Mouse (Mus musculus): ENCODE results near the gene Slc6a6.

Slc6a6 gene

GRCm38 (mm10) chr6:91721215-91721701 lies 37.4 kb downstream of the Slc6a6 start:
- no peak for DNase-seq (ENCODE audit: low spot score)

DNA sequence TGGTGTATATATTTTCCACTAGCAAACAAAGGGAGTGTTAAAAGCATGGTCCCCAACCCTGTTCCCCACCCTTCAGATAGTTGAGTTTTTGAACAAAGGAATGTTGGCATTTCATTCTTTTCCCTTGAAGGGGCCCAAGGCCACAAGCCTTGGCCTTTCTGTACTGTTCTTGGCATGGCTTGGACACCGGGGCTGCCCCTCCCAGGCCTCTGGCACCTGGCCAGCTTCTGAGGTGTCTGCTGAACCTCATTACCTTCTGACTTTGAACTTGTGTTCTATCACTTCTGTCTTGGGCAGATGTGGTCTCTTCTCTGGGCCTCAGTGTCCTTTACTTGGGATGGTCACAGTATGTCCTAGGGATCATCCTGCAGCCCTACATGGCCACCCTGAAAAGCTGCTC lies 43.5 kb downstream of the Slc6a6 start:
- DNase-seq (ENCODE audit: low spot score), result no peak

DNA sequence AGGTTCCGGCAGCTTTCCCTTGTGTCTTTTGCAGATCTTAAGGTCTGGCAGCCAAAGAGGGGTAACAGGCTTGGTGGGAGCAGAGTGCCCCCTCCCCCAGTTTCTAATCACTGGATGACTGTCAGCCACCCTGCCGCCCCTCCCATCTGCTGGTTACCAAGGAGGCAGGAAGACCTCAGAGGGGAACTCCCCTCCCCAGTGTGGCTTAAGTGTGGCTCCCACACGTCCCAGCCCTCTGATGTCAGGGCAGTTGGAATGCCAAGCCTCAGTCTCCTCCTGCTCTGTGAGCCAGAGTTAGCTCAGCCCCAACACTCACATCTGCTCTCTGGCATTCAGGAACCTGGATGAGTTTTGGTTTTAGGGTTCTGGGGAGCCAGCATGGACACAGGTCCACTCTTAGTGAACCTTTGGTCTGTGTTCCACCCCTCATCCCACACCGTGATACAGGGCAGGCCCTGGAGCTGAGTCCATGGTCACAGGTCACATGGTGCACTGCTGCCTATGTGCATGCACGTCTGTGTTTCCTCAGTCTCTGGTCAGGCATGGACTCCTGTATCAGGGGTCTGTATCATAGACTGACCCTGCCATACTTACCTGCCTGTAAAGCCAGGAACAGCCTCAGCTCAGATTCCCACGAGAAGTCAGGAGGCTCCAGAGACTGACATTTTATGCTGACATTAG lies 45.2 kb downstream of the Slc6a6 start:
- DNase-seq (ENCODE audit: low spot score), result no peak

DNA sequence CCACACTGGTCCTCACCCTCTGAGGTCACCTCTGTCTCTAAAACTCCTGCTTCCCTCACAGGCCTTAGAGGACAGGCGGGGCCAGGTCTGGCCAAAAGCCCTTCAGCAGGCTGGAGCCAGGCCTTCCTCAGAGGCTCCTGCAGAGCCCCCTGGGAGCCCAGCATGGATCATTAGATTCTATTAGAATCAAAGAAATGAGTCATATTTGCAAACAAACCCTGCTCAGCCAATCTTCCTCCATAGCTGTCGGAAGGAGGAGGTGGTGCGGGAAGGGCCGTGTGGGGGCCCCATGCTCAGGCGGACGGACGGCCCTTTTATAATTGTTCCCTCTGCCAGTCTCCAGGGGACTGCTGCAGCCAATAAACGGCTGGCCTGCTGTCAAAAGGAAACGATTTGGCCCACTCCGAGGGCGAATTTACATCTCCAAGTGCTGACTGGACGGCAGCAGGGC lies 45.8 kb downstream of the Slc6a6 start:
- no peak for DNase-seq (ENCODE audit: low spot score)

GRCm38 (mm10) chr6:91732138-91732537 lies 48.3 kb downstream of the Slc6a6 start:
- no peak for DNase-seq (ENCODE audit: low spot score)

GRCm38 (mm10) chr6:91736471-91736870 lies 52.6 kb downstream of the Slc6a6 start:
- DNase-seq (ENCODE audit: low spot score), result no peak

DNA sequence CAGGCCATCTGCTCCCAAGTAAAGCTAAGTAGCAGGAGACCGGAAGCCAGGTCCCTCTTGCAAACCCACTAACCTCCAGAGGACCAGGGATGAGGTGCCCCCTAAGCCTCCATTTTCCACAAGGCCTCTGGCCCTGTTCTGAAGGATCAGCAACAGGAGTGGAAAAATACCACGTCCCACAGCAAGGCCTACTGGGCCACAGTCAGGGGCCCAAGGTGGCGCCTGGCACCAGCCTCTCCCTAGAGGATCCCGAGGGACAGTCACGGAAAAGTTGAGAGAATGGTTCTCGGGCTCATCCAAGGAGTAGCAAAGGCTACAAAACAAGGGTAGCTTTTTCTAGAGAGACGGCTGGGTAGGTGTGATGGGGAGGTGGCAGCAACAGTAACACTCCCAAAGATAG lies 53.6 kb downstream of the Slc6a6 start:
- DNase-seq (ENCODE audit: low spot score), result no peak

DNA sequence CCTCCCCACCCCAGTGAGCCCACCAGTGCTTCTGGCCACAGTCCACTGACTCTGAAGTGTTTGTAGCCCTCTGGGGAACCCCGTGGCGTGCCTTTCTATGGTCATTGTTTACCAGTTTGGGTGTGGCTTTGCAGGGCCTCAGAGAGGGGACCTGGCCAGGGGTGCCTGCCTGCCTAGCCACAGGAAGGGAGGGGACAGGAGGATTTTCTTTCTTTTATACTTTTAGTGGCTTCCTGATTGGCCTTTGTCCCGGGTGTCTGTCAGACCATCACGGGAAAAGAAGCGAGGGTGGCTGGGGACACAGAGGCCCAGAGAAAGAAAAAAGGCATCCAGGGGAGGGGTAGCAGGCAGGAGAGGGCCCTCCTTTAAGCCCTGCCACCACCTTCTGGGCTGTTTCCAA lies 54.2 kb downstream of the Slc6a6 start:
- DNase-seq (ENCODE audit: low spot score), result no peak

DNA sequence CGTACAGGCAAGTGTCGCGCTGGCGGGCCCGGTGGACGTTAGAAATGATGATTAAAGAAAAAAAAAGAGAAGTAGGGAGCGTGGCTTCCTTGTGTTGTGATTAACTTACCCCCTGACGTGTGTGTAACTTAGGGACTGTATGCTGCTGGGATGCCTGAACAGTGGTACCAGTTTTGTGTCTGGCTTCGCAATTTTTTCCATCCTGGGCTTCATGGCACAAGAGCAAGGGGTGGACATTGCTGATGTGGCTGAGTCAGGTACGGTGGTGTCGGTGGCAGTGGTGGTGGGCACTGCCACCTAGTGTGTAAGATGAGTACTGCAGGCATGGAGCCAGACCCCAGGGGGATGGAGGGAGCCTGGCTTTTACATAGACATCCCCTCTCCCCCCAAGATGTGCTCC lies 57.2 kb downstream of the Slc6a6 start:
- DNase-seq (ENCODE audit: low spot score), result peak; percentile 58

GRCm38 (mm10) chr6:91742466-91742865 lies 58.6 kb downstream of the Slc6a6 start:
- DNase-seq (ENCODE audit: low spot score), result no peak

DNA sequence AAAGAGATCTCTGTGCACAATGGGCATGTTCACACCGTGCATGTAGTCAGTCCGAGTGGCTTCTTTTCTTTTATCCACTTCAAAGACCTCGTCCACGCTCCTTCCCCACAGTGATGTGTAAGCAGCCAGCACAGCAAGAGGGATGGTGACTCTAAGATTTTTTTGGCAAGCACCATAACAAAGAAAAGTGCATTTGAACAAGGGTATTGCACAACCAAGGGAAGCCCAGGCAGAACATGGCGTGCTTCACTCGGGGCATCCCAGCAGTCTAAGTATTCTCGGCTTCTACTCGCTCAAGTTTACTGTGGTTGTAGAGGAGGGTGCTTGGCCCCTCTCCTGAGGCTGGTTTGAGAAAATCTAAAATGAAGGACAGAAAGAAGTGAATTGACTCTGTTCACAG lies 59.1 kb downstream of the Slc6a6 start:
- no peak for DNase-seq (ENCODE audit: low spot score)

DNA sequence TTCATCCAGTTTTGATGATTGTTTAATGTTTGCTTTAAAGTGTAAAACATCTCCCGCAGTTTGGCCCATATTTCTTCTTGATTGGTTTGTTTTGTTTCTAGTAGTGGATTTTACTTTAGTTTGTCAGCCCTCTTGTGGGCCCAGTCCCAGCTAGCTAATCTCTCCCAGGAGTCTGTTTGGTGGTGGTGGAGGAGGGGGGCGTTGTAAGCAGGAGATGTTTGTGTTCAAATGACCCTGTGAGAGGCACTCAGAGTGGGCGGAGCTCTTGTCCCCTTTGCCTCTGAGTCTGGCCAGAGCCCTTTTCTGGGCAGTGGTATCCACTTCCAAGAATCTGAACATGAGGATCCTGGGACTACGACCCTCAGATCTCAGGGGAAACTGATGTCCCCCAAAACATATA lies 60.0 kb downstream of the Slc6a6 start:
- DNase-seq (ENCODE audit: low spot score), result no peak

- no peak for DNase-seq (ENCODE audit: low spot score)
Observed at GRCm38 (mm10) chr6:91745246-91745645, 61.4 kb downstream of the Slc6a6 start.

GRCm38 (mm10) chr6:91745947-91746582 lies 62.2 kb downstream of the Slc6a6 start:
- no peak for DNase-seq (ENCODE audit: low spot score)

GRCm38 (mm10) chr6:91746776-91747175 lies 62.9 kb downstream of the Slc6a6 start:
- DNase-seq (ENCODE audit: low spot score), result no peak

DNA sequence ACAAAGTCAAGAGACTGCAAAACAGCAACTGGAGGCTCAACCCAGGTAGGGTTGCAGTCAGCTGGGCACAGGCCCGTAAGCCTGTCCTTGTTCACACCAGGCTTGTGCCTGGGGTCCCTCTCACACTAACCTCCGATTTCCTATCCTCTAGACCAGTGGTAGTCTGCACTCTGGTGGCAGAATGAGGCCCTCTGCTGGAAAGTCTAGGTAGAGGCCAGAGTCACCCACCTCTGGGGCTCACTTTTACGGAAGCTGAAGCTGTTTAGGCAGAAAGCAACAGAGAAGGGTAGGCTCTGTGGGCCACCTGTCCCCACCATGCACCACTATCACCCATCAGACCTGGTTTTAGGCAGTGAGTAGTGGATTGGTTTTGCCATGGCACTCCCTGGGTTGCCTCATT lies 67.1 kb downstream of the Slc6a6 start:
- no peak for DNase-seq (ENCODE audit: low spot score)

- no peak for DNase-seq (ENCODE audit: low spot score)
Observed at GRCm38 (mm10) chr6:91752884-91753283, 69.0 kb downstream of the Slc6a6 start.

DNA sequence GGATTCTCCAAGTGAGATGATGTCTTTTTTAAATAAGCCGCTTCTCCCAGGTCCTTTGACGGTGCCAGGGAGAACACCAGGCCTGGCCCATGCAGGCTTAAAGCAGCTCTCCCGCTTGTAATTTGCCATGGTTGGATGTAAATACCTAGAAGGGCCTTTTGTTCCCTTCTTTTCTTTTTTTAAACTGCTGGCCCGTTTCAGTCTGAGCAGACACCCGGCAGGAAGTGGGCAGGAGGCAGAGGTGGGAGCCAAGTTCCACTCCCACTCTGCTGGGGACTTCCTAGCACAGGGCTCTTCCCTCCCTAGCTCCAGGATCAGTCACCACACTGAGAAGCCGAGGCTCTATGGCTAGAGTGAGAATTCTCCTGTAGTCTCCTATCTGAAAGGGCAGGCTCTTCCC lies 70.2 kb downstream of the Slc6a6 start:
- DNase-seq (ENCODE audit: low spot score), result no peak

GRCm38 (mm10) chr6:91754845-91755244 lies 71.0 kb downstream of the Slc6a6 start:
- DNase-seq (ENCODE audit: low spot score), result no peak

DNA sequence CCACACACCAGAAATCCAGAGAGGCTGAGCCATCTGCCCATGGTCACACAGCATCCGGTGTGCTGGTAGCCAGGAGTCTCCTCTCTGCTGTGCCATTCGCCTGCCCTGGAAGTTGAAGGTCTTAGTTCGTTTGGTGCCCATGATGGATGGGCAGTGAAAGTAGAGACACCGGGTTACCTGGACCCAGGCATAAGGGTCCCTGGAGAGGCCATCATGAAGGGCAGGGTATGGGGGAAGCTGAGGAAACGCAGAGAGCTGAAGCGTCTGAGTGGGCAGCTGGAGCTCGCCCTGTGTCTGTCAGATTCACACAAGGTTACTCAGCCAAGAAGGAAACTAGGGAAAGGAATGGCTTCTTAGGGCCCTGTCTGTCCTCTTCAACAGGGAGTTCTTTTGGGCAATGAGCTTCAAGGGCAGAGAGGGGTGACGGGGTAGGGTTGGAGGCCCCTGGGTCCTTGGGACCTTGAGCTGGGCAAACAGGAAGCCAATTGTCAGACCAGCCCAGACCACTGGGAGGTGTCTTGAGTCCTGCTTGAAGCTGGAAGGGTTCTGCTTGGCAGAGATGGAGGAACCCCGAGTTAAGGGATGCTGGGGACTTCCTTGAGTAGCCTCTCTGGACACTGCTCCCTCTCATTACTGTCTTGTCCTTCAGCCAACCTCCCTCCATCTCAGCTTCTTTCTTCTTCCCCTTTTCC lies 78.3 kb downstream of the Slc6a6 start:
- no peak for DNase-seq (ENCODE audit: low spot score)

GRCm38 (mm10) chr6:91767550-91767949 lies 83.7 kb downstream of the Slc6a6 start:
- no peak for DNase-seq (ENCODE audit: low spot score)

GRCm38 (mm10) chr6:91773951-91774350 lies 90.1 kb downstream of the Slc6a6 start:
- DNase-seq (ENCODE audit: low spot score), result no peak

GRCm38 (mm10) chr6:91776543-91776942 lies 92.7 kb downstream of the Slc6a6 start:
- DNase-seq (ENCODE audit: low spot score), result peak; percentile 42

Measured in urinary bladder, postnatal 25 days (tissue).